9 mouse cellular contexts compared by ENCODE assay signal in the genomic region with DNA sequence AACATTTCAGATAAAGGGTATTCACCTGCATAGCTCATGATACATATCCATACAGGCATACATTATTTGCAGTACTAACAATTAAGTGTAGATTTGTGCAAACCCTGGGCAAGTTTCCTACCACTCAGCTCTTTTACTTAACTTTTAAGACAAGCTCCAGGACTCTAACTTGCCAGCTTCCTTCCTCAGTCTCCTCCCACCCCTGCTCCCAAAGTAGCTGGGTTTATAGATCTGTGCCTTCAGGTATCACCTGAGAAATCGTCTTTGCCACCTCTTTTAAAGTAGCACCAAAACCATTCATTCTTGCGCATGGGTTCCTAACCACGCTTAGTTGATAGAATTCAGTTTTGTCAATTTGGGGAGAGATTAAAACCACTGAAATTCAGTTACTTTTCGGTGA. TPM values are rescaled to one million over a fixed set of nuclear protein-coding genes. Genes with fewer than 3 reads are reported as not detected.
A peak's percentile ranks its signal among the peaks of the same experiment; 100 is the strongest.
DNase-seq lines count a peak whose midpoint lies in the region; ATAC-seq and TF ChIP-seq lines count a peak whose summit lies in the region.
"Had no signal": no experiment of that assay in that cellular context is flagged by ENCODE, and none has a peak within 500 bp of the region (broad histone marks: within the 10 kb centered on the region; RNA-seq: fewer than 3 reads in every experiment).

No protein-coding gene starts in this region.

- peak overlapping the region; percentile 44; the same call in 1 of the 2 replicates for H3K9ac ChIP-seq in kidney, embryonic 16.5 days (replicated peaks; ENCODE audit: low read length)
- H3K9ac ChIP-seq in hindbrain, embryonic 15.5 days: no peak overlapping the region
- H3K9ac ChIP-seq in midbrain, postnatal 0 days (replicated peaks; ENCODE audit: low read length, poor library complexity, severe bottlenecking): no peak overlapping the region

- no peak for DNase-seq in kidney, postnatal 25 days
- peak; percentile 42 for DNase-seq in brain, adult 2 months (ENCODE audit: low read depth, low spot score)
- DNase-seq in midbrain, postnatal 0 days (ENCODE audit: low spot score): no peak
- DNase-seq in adrenal gland, adult (ENCODE audit: inconsistent age in 2 of 2, low spot score in 1 of 2): no peak
- no peak for DNase-seq in embryo, embryonic 9.5 days (ENCODE audit: extremely low spot score)
- DNase-seq: lung, postnatal 36 days had no signal

- H3K9me3 ChIP-seq in kidney, embryonic 16.5 days (ENCODE audit: low read length): no peaks in the 10 kb centered on the region
- no peaks in the 10 kb centered on the region for H3K9me3 ChIP-seq in hindbrain, embryonic 15.5 days
- no peaks in the 10 kb centered on the region for H3K9me3 ChIP-seq in midbrain, postnatal 0 days (ENCODE audit: low read length)

- no peak for ATAC-seq in kidney, embryonic 16.5 days (ENCODE audit: low FRiP score, low TSS enrichment)
- ATAC-seq in hindbrain, embryonic 15.5 days (ENCODE audit: low FRiP score, low read depth): no peak
- ATAC-seq in midbrain, postnatal 0 days (ENCODE audit: low FRiP score): no peak
- no peak for ATAC-seq in megakaryocyte, adult 5-6 weeks (ENCODE audit: poor library complexity, severe bottlenecking)

- peak overlapping the region; percentile 75 for H3K4me2 ChIP-seq in kidney, embryonic 16.5 days (replicated peaks; ENCODE audit: low read depth, low read length)
- H3K4me2 ChIP-seq in hindbrain, embryonic 15.5 days: peak overlapping the region; percentile 66
- peak overlapping the region; percentile 73 for H3K4me2 ChIP-seq in midbrain, postnatal 0 days (ENCODE audit: low read depth, low read length, poor library complexity, severe bottlenecking)

- no peaks in the 10 kb centered on the region for H3K27me3 ChIP-seq in kidney, embryonic 16.5 days (ENCODE audit: insufficient read depth, low read length)
- no peaks in the 10 kb centered on the region for H3K27me3 ChIP-seq in hindbrain, embryonic 15.5 days
- no peaks in the 10 kb centered on the region for H3K27me3 ChIP-seq in midbrain, postnatal 0 days (ENCODE audit: insufficient read depth, low read length)

- no peaks in the 10 kb centered on the region for H3K36me3 ChIP-seq in kidney, embryonic 16.5 days (ENCODE audit: insufficient read depth, low read length)
- H3K36me3 ChIP-seq in hindbrain, embryonic 15.5 days: no peaks in the 10 kb centered on the region
- H3K36me3 ChIP-seq in midbrain, postnatal 0 days (ENCODE audit: insufficient read depth, low read length): no peaks in the 10 kb centered on the region

- TF ChIP-seq CTCF in midbrain, postnatal 0 days (IDR thresholded peaks at IDR 0.05): no peak

- peaks cover 22% of the 10 kb centered on the region for H3K4me1 ChIP-seq in kidney, embryonic 16.5 days (ENCODE audit: insufficient read depth, low read length)
- H3K4me1 ChIP-seq in hindbrain, embryonic 15.5 days (replicated peaks): peaks cover 41% of the 10 kb centered on the region
- H3K4me1 ChIP-seq in midbrain, postnatal 0 days (ENCODE audit: insufficient read depth, low read length): no peaks in the 10 kb centered on the region

- 47% methylated on average over 4 of the region's 4 CpGs for WGBS in kidney, embryonic 16.5 days
- WGBS in hindbrain, embryonic 15.5 days: 73% methylated on average over 4 of the region's 4 CpGs
- WGBS in midbrain, postnatal 0 days: 60% methylated on average over 4 of the region's 4 CpGs

- peak overlapping the region; percentile 32 for H3K4me3 ChIP-seq in kidney, embryonic 16.5 days (ENCODE audit: low read length)
- H3K4me3 ChIP-seq in hindbrain, embryonic 15.5 days: peak overlapping the region; percentile 86
- no peak overlapping the region for H3K4me3 ChIP-seq in midbrain, postnatal 0 days (ENCODE audit: low read depth, low read length)

- H3K27ac ChIP-seq in kidney, embryonic 16.5 days (ENCODE audit: low read length): peak overlapping the region; percentile 46; the same call in 1 of the 2 replicates
- no peak overlapping the region for H3K27ac ChIP-seq in hindbrain, embryonic 15.5 days (replicated peaks)
- H3K27ac ChIP-seq in midbrain, postnatal 0 days (ENCODE audit: low read depth, low read length): 0 out of 2 replicates have a peak overlapping the region, but pooled peaks have one; percentile 7

RNA-seq across cellular contexts. Expression of gene Slc39a10, which starts 41.1 kb away (rescaled TPM):
- 39.6 and 42.8 TPM in 2 replicates for polyA plus RNA-seq in kidney, embryonic 16.5 days (2015; fragmentation: Nextera tagmentation; extraction: Ambion mirVana)
- polyA plus RNA-seq in hindbrain, embryonic 15.5 days (2015; fragmentation: Nextera tagmentation; extraction: Ambion mirVana): 58.6 and 65.9 TPM in 2 replicates
- 85.3 and 88.2 TPM in 2 replicates for total RNA-seq in midbrain, postnatal 0 days (2014; rRNA removed)
- polyA plus RNA-seq in midbrain, postnatal 0 days (2015; fragmentation: Nextera tagmentation; extraction: Ambion mirVana): 44.6 and 52.9 TPM in 2 replicates
- 17.0 and 17.8 TPM in 2 replicates for total RNA-seq in megakaryocyte, adult 5-6 weeks (2015)
- 15.8 and 16.3 TPM in 2 replicates for total RNA-seq in megakaryocyte, adult 5-6 weeks (2017)
